Mouse (Mus musculus) heart, postnatal 0 days (tissue): Measurements from ENCODE around the gene Hmcn2.

Experiments
- CTCF ChIP-seq: IDR thresholded peaks from 2 replicates; pipeline ENCODE4 v1.5.1; 2016; ENCODE audit warnings: antibody characterized with exemption, control low read depth, low read depth
- EP300 ChIP-seq: IDR thresholded peaks from 2 replicates; pipeline ENCODE4 v1.6.1; 2016; ENCODE audit warnings: antibody characterized with exemption, low read depth

GRCm38 (mm10) chr2:31500292-31501204 lies 186.3 kb downstream of the Hmcn2 start:
- TF ChIP-seq CTCF (no peak), EP300 (no peak)
